Mouse (Mus musculus) frontal cortex, postnatal 14 days (tissue): ENCODE measurements around the gene Vrk3.
"Not testable (repeated sequence)": the region's sequence is repeated elsewhere in the genome, so short reads cannot be mapped to it uniquely, and the experiment has no call there.

Experiments used
- DNase-seq, 2 experiments: peaks; one replicate each; pipeline ENCODE4 v3.0.0; 2022; ENCODE audit warnings: low spot score in 2 of 2

The Vrk3 gene

GRCm38 (mm10) chr7:44748101-44749044, at the start of gene Vrk3:
Vrk3 (plus strand) TSS chr7:44748413.
- DNase-seq = peak; percentile 90 to 93

- no peak for DNase-seq
Measured at GRCm38 (mm10) chr7:44701921-44702320, 46.3 kb upstream of the Vrk3 start.

- no peak for DNase-seq
Measured at GRCm38 (mm10) chr7:44702985-44703384, 45.2 kb upstream of the Vrk3 start.

- DNase-seq = peak in 1 of 2 experiments; percentile 37
Measured at GRCm38 (mm10) chr7:44704363-44704762, 43.9 kb upstream of the Vrk3 start.

- no peak for DNase-seq
Measured at GRCm38 (mm10) chr7:44705086-44705485, 43.1 kb upstream of the Vrk3 start.

- no peak for DNase-seq
Measured at GRCm38 (mm10) chr7:44706322-44706721, 41.9 kb upstream of the Vrk3 start.

GRCm38 (mm10) chr7:44707169-44707675, 41.0 kb upstream of the Vrk3 start:
- no peak for DNase-seq

- DNase-seq = not testable (repeated sequence)
Measured at GRCm38 (mm10) chr7:44708093-44708492, 40.1 kb upstream of the Vrk3 start.

- DNase-seq = no peak
Measured at GRCm38 (mm10) chr7:44708574-44708973, 39.6 kb upstream of the Vrk3 start, which contains the start of gene Izumo2. Izumo2 (plus strand) TSS chr7:44708742.

GRCm38 (mm10) chr7:44709881-44710280, 38.3 kb upstream of the Vrk3 start:
- no peak for DNase-seq

GRCm38 (mm10) chr7:44722058-44722457, 26.2 kb upstream of the Vrk3 start:
- no peak for DNase-seq

GRCm38 (mm10) chr7:44724316-44724715, 23.9 kb upstream of the Vrk3 start:
- peak in 1 of 2 experiments; percentile 10 for DNase-seq

- DNase-seq = no peak
Measured at GRCm38 (mm10) chr7:44726343-44726742, 21.9 kb upstream of the Vrk3 start.

- no peak for DNase-seq
Measured at GRCm38 (mm10) chr7:44727151-44727550, 21.1 kb upstream of the Vrk3 start.

- no peak for DNase-seq
Measured at GRCm38 (mm10) chr7:44728082-44728975, 19.9 kb upstream of the Vrk3 start.

GRCm38 (mm10) chr7:44733723-44734122, 14.5 kb upstream of the Vrk3 start:
- DNase-seq = no peak

GRCm38 (mm10) chr7:44741361-44741760, 6.9 kb upstream of the Vrk3 start:
- no peak for DNase-seq

GRCm38 (mm10) chr7:44744270-44744669, 3.9 kb upstream of the Vrk3 start:
- no peak for DNase-seq

- DNase-seq = peak; percentile 53 to 68
Measured at GRCm38 (mm10) chr7:44745076-44745475, 3.1 kb upstream of the Vrk3 start.

GRCm38 (mm10) chr7:44747115-44747514, 1.1 kb upstream of the Vrk3 start:
- DNase-seq = no peak

GRCm38 (mm10) chr7:44750950-44751349, 2.7 kb downstream of the Vrk3 start, which contains the start of gene Zfp473:
Zfp473 (minus strand) TSS chr7:44751050.
- not testable (repeated sequence) for DNase-seq

GRCm38 (mm10) chr7:44757164-44757563, 9.0 kb downstream of the Vrk3 start:
- no peak for DNase-seq
